Mouse (Mus musculus): Measurements from ENCODE around the gene Nipbl. TPM values are rescaled to one million over a fixed set of nuclear protein-coding genes. Genes with fewer than 3 reads are reported as not detected.

The Nipbl gene
- polyA plus RNA-seq, 1 experiment from 2014 or later, result 17.9 TPM

GRCm38 (mm10) chr15:8445951-8446419 lies 1.7 kb upstream of the Nipbl start:
- peak; percentile 3; the same call in 1 of the 2 replicates for ATAC-seq (ENCODE audit: low FRiP score)
- Histone ChIP-seq H3K4me2 (peak overlapping the region; percentile 98), H3K9me3 (no peaks in the 10 kb centered on the region), H3K27ac (peak overlapping the region; percentile 99), H3K4me3 (peak overlapping the region; percentile 94), H3K4me1 (replicated peaks) (peaks cover 39% of the 10 kb centered on the region), H3K9ac (peak overlapping the region; percentile 98), H3K27me3 (no peaks in the 10 kb centered on the region), H3K36me3 (no peaks in the 10 kb centered on the region)
- WGBS, result under 1% methylated on average over 19 of the region's 19 CpGs

DNA sequence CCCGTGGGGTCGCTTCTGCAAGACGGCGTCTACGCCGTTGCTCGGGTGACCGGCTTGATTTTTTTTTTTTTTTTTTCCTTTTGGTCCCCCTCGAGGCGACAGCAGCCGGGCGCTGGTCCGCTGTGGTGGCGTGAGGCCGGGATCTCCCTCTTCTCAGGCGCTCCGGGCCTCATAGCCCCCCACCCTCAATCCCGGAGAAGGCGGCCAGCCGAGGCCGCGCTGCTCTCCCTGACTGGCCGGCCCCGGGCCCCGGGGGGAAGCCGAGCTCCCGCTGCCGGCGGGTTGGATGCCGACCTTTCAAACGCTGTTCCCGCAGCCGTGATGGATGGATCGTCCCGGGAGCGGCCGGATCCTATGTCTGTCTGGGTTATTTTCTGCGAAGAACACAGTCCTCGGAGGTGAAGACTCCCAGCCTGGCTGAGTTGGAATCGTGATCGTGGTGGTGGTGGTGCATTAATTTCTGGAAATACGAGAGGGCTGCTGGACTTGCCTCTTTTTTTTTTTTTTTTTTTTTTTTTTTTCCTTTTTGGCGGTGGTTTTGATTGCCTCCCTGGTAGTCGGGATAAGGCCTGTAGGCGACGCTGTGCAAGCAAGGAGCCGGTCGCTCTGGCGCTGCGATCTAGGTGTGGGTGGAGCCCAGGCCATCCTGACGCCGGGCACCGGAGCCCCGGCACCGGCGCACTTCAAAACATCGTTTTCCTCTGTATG lies 781 bp upstream of the Nipbl start:
- under 1% methylated on average over 54 of the region's 57 CpGs for WGBS
- peak overlapping the region; percentile 98 for H3K9ac ChIP-seq
- H3K27ac ChIP-seq, result peak overlapping the region; percentile 99
- no peaks in the 10 kb centered on the region for H3K9me3 ChIP-seq
- H3K4me1 ChIP-seq (replicated peaks), result peaks cover 39% of the 10 kb centered on the region
- H3K4me3 ChIP-seq, result peak overlapping the region; percentile 94
- peak overlapping the region; percentile 98 for H3K4me2 ChIP-seq
- H3K36me3 ChIP-seq, result no peaks in the 10 kb centered on the region
- H3K27me3 ChIP-seq, result no peaks in the 10 kb centered on the region
- peak; percentile 67 for ATAC-seq (ENCODE audit: low FRiP score)

GRCm38 (mm10) chr15:8443168-8443925 lies 916 bp downstream of the Nipbl start:
- Histone ChIP-seq H3K27ac (peak overlapping the region; percentile 99), H3K4me3 (peak overlapping the region; percentile 94), H3K36me3 (no peaks in the 10 kb centered on the region), H3K27me3 (no peaks in the 10 kb centered on the region), H3K4me2 (peak overlapping the region; percentile 84), H3K4me1 (replicated peaks) (peaks cover 35% of the 10 kb centered on the region), H3K9me3 (no peaks in the 10 kb centered on the region), H3K9ac (peak overlapping the region; percentile 98)
- peak; percentile 25 for ATAC-seq (ENCODE audit: low FRiP score)
- WGBS, result under 1% methylated on average over 40 of the region's 40 CpGs

DNA sequence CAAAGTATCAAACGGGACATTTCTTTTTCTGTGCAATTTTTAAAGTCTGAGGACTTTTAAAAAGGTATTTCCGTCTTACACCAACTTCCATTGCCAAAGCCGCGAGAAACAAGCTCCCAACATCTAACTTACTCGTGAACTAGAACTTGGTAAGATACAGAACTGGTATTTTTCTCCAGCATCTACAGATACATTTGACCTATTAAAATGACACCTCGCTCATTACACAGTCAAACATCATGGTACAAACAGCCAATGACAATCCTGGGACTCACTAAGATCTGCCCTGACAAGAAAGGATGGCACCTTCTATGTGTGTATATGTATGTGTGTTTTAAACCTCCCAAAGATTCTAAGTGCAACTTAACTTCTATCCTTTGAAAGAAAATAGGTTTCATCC lies 1.5 kb downstream of the Nipbl start:
- peak overlapping the region; percentile 24; the same call in 1 of the 2 replicates for H3K27ac ChIP-seq
- under 1% methylated on average over 6 of the region's 6 CpGs for WGBS
- peaks cover 32% of the 10 kb centered on the region for H3K4me1 ChIP-seq (replicated peaks)
- H3K27me3 ChIP-seq, result no peaks in the 10 kb centered on the region
- peak overlapping the region; percentile 94 for H3K4me3 ChIP-seq
- ATAC-seq (ENCODE audit: low FRiP score), result no peak
- no peaks in the 10 kb centered on the region for H3K9me3 ChIP-seq
- H3K4me2 ChIP-seq, result peak overlapping the region; percentile 84
- H3K9ac ChIP-seq, result peak overlapping the region; percentile 98
- H3K36me3 ChIP-seq, result no peaks in the 10 kb centered on the region

- Histone ChIP-seq H3K27ac (0 out of 2 replicates have a peak overlapping the region, but pooled peaks have one; percentile 24), H3K4me2 (peak overlapping the region; percentile 84), H3K36me3 (no peaks in the 10 kb centered on the region), H3K9ac (peak overlapping the region; percentile 98), H3K4me3 (peak overlapping the region; percentile 94), H3K4me1 (replicated peaks) (peaks cover 26% of the 10 kb centered on the region), H3K9me3 (no peaks in the 10 kb centered on the region), H3K27me3 (no peaks in the 10 kb centered on the region)
- ATAC-seq (ENCODE audit: low FRiP score), result no peak
- WGBS, result under 1% methylated on average over 11 of the region's 11 CpGs
Observed at GRCm38 (mm10) chr15:8442156-8442555, 2.1 kb downstream of the Nipbl start.

GRCm38 (mm10) chr15:8433239-8433947 lies 10.9 kb downstream of the Nipbl start:
- Histone ChIP-seq H3K9me3 (no peaks in the 10 kb centered on the region), H3K4me3 (no peak overlapping the region), H3K27me3 (no peaks in the 10 kb centered on the region), H3K9ac (no peak overlapping the region), H3K4me1 (replicated peaks) (no peaks in the 10 kb centered on the region), H3K27ac (no peak overlapping the region), H3K4me2 (no peak overlapping the region), H3K36me3 (no peaks in the 10 kb centered on the region)
- no peak for ATAC-seq (ENCODE audit: low FRiP score)
- WGBS, result 96% methylated on average over 2 of the region's 2 CpGs

- Histone ChIP-seq H3K4me3 (no peak overlapping the region), H3K9me3 (no peaks in the 10 kb centered on the region), H3K27me3 (no peaks in the 10 kb centered on the region), H3K9ac (no peak overlapping the region), H3K27ac (no peak overlapping the region), H3K4me1 (replicated peaks) (no peaks in the 10 kb centered on the region), H3K36me3 (no peaks in the 10 kb centered on the region), H3K4me2 (no peak overlapping the region)
- ATAC-seq (ENCODE audit: low FRiP score), result no peak
- WGBS, result 94% methylated on average over 2 of the region's 2 CpGs
Observed at GRCm38 (mm10) chr15:8432534-8432933, 11.7 kb downstream of the Nipbl start.

DNA sequence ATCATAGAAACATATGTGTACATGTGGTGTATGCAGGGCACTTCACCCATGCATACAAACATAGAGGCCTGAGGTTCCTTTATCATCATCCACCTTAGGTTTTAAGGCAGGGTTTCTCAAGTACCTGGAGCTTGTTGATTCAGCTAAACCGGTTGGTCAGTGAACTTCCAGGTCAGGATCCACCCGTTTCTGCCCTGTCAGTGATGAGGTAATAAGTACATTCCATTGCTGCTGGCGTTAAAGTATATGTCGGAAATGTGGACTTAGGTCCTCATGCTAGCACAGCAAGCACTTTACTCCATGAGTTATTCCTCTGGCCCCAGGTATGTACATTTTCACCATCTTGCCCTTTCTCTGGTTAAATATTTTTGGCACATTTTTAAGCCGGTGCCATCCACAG lies 14.8 kb downstream of the Nipbl start:
- H3K4me2 ChIP-seq, result no peak overlapping the region
- 89% methylated on average over 5 of the region's 5 CpGs for WGBS
- H3K4me1 ChIP-seq (replicated peaks), result no peaks in the 10 kb centered on the region
- no peak overlapping the region for H3K27ac ChIP-seq
- no peak overlapping the region for H3K9ac ChIP-seq
- no peak for ATAC-seq (ENCODE audit: low FRiP score)
- H3K4me3 ChIP-seq, result no peak overlapping the region
- H3K27me3 ChIP-seq, result no peaks in the 10 kb centered on the region
- H3K9me3 ChIP-seq, result no peaks in the 10 kb centered on the region
- no peaks in the 10 kb centered on the region for H3K36me3 ChIP-seq

- H3K27me3 ChIP-seq, result no peaks in the 10 kb centered on the region
- no peak overlapping the region for H3K9ac ChIP-seq
- no peaks in the 10 kb centered on the region for H3K36me3 ChIP-seq
- no peak for ATAC-seq (ENCODE audit: low FRiP score)
- H3K9me3 ChIP-seq, result no peaks in the 10 kb centered on the region
- peaks cover 3% of the 10 kb centered on the region; the same call in 1 of the 2 replicates for H3K4me1 ChIP-seq (replicated peaks)
- no peak overlapping the region for H3K27ac ChIP-seq
- 22% methylated on average over 6 of the region's 6 CpGs for WGBS
- H3K4me2 ChIP-seq, result no peak overlapping the region
- H3K4me3 ChIP-seq, result no peak overlapping the region
Observed at GRCm38 (mm10) chr15:8420909-8421308, 23.4 kb downstream of the Nipbl start.

DNA sequence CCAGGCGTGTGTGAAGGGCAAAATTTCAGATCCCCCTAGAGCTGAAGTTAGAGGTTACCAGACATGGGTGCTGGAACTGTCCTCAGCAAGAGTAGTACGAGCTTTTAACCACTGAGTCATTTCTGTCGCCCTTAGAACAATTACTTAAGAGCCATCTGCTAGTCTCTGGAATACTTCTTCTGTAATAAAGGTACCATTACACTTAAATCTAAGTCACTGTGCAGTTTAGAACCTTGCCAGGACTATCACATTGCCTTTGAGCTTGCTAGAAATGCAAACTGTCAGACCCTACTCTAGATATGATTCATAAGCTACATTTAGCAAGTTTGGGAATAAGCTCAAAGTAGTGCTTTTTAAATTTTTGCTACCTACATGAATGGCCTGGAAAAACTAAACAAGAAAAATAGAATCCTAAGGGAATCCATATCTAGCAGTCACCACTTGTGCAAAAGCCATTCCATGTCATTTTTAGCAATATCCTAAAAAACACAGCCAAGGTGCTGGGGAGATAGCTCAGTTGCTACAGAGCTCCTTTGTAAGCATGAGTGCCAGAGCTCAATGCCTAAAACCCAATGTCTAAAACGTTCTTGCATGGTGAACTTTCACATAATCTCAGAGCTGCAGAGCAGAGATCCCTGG lies 27.6 kb downstream of the Nipbl start:
- Histone ChIP-seq H3K4me3 (no peak overlapping the region), H3K27ac (no peak overlapping the region), H3K9ac (no peak overlapping the region), H3K36me3 (no peaks in the 10 kb centered on the region), H3K9me3 (no peaks in the 10 kb centered on the region), H3K27me3 (no peaks in the 10 kb centered on the region), H3K4me1 (replicated peaks) (peaks cover 3% of the 10 kb centered on the region; the same call in 1 of the 2 replicates), H3K4me2 (no peak overlapping the region)
- WGBS, result 84% methylated on average over 4 of the region's 4 CpGs
- ATAC-seq (ENCODE audit: low FRiP score), result no peak

DNA sequence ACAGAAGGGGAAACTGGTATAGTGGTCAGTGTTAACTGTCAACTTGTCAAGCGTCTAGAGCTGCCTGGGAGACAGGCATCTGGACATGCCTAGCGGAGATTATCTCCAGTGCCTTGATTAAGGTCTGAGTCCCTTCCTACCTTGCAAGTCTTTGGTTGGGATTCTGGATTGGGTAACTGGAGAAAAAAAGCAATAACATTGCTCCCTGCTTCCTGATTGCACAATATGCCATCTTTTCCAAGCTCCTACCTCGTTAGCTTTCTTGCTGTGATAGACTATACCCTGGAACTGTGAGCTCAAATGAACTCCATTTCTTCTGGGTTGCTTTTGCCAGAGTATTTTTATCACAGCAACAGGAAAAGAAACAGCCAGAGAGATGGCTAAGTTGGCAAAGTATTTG lies 30.9 kb downstream of the Nipbl start:
- Histone ChIP-seq H3K27ac (no peak overlapping the region), H3K4me2 (no peak overlapping the region), H3K27me3 (no peaks in the 10 kb centered on the region), H3K36me3 (no peaks in the 10 kb centered on the region), H3K4me1 (replicated peaks) (no peaks in the 10 kb centered on the region), H3K9me3 (no peaks in the 10 kb centered on the region), H3K9ac (no peak overlapping the region), H3K4me3 (no peak overlapping the region)
- 94% methylated on average over 3 of the region's 3 CpGs for WGBS
- no peak for ATAC-seq (ENCODE audit: low FRiP score)

DNA sequence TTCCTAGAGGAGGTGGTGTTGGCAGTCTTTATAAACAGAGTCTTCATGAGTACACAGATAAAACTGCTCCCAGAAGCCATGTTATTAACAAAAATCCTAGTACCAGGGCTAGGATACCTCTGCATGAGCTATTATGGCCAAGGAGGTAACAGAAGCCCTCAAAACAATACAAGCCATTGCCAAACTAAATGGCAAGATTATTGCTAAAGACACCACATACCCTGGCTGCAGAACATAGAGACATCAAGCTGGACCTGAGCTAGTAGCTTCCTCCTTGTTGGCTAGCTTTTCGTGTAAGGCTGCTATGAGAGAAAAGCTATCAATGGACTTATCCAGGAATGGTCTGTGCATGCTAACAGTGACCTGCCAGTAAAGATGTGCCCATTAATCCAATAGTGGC lies 32.4 kb downstream of the Nipbl start:
- H3K9me3 ChIP-seq, result no peaks in the 10 kb centered on the region
- H3K4me3 ChIP-seq, result no peak overlapping the region
- H3K9ac ChIP-seq, result no peak overlapping the region
- no peaks in the 10 kb centered on the region for H3K36me3 ChIP-seq
- no peak overlapping the region for H3K27ac ChIP-seq
- H3K27me3 ChIP-seq, result no peaks in the 10 kb centered on the region
- no peaks in the 10 kb centered on the region for H3K4me1 ChIP-seq (replicated peaks)
- ATAC-seq (ENCODE audit: low FRiP score), result no peak
- no peak overlapping the region for H3K4me2 ChIP-seq
- WGBS, result 92% methylated on average over 1 of the region's 1 CpGs

Measured in hindbrain, embryonic 13.5 days (tissue).